Mouse (Mus musculus): ENCODE data around the gene Gpr158.

GRCm38 (mm10) chr2:21808510-21808909 is 441.2 kb downstream of the Gpr158 start:
- TF ChIP-seq CTCF (IDR thresholded peaks at IDR 0.05; ENCODE audit: control insufficient read depth, insufficient read depth, insufficient read length), result no peak
- no peak for TF ChIP-seq CEBPB (IDR thresholded peaks at IDR 0.05; ENCODE audit: low read depth)
- no peak for TF ChIP-seq MYOD1 (IDR thresholded peaks at IDR 0.05; ENCODE audit: control insufficient read depth, insufficient read length, low read depth)
- no peak for TF ChIP-seq MAX (IDR thresholded peaks at IDR 0.05)
- TF ChIP-seq MYOG (IDR thresholded peaks at IDR 0.05; ENCODE audit: control insufficient read depth, extremely low read depth, insufficient read length), result no peak
